ENCODE assay signal across 8 mouse cellular contexts in genomic region chr1:82291151-82291797, GRCm38 (mm10). TPM values are rescaled to one million over a fixed set of nuclear protein-coding genes. Genes with fewer than 3 reads are reported as not detected.
A peak's percentile ranks its signal among the peaks of the same experiment; 100 is the strongest.
DNase-seq lines count a peak whose midpoint lies in the region; ATAC-seq lines count a peak whose summit lies in the region.

Gene Irs1 (minus strand): TSS chr1:82291416.

- peak within 1 kb of the TSS; percentile 91 for H3K9ac ChIP-seq in hindbrain, embryonic 15.5 days

- no peaks in the 10 kb centered on the region for H3K9me3 ChIP-seq in hindbrain, embryonic 15.5 days

- 0 out of 2 replicates have a peak, but pooled peaks cover 4% of the 10 kb centered on the region for H3K36me3 ChIP-seq in hindbrain, embryonic 15.5 days

- ATAC-seq in common myeloid progenitor, adult 5-6 weeks (replicated peaks; ENCODE audit: low read depth, poor library complexity, severe bottlenecking) = peak; percentile 60
- peak; percentile 84 for ATAC-seq in hindbrain, embryonic 15.5 days (ENCODE audit: low FRiP score, low read depth)

- WGBS in hindbrain, embryonic 15.5 days = under 1% methylated on average over 58 of the region's 60 CpGs

- H3K4me3 ChIP-seq in hindbrain, embryonic 15.5 days = peak within 1 kb of the TSS; percentile 83

- peak within 1 kb of the TSS; percentile 99 for H3K27ac ChIP-seq in hindbrain, embryonic 15.5 days (replicated peaks)

- H3K27me3 ChIP-seq in hindbrain, embryonic 15.5 days = no peaks in the 10 kb centered on the region

- H3K4me2 ChIP-seq in hindbrain, embryonic 15.5 days = peak within 1 kb of the TSS; percentile 91

- DNase-seq in adrenal gland, adult (ENCODE audit: inconsistent age in 2 of 2, low spot score in 1 of 2) = peak; percentile 91 to 97
- peak; percentile 74 to 87 for DNase-seq in gastrocnemius, adult 8-10 months (ENCODE audit: low spot score in 2 of 2)
- DNase-seq in left cerebral cortex, adult 18-20 months (ENCODE audit: low spot score in 2 of 2) = peak; percentile 77 to 89
- peak; percentile 89 for DNase-seq in lung, postnatal 25 days (ENCODE audit: low spot score)
- DNase-seq in right cerebral cortex, adult 18-20 months = peak; percentile 91
- peak; percentile 75 to 84 for DNase-seq in urinary bladder, postnatal 36 days (ENCODE audit: low spot score in 2 of 2)

- H3K4me1 ChIP-seq in hindbrain, embryonic 15.5 days (replicated peaks) = peaks cover 52% of the 10 kb centered on the region

RNA-seq across cellular contexts. Expression of gene Irs1, which starts in this region (rescaled TPM):
- total RNA-seq in common myeloid progenitor, adult 5-6 weeks (2017) = not detected in 2 replicates
- total RNA-seq in gastrocnemius, adult 8-10 months (2022) = 10 to 100 TPM; 23.3 to 46.6 (median 44.6) TPM
- 9.0 and 9.5 TPM in 2 replicates for polyA plus RNA-seq in hindbrain, embryonic 15.5 days (2015; fragmentation: Nextera tagmentation; extraction: Ambion mirVana)
- 10 to 100 TPM; 15.3 to 17.2 TPM for total RNA-seq in left cerebral cortex, adult 18-20 months (2021)

Comparison
In these comparisons a context has a peak if more than half of its experiments do, and no peak if none do; other contexts are left out.
1. Peak in every context shown above with its lines: DNase-seq, ATAC-seq, H3K4me3 ChIP-seq and H3K27ac ChIP-seq.
2. RNA of gene Irs1 (total RNA-seq): 23.3 to 46.6 TPM in gastrocnemius, adult 8-10 months and 15.3 to 17.2 TPM in left cerebral cortex, adult 18-20 months; not detected in common myeloid progenitor, adult 5-6 weeks; every median in the first group is over 10 times any median in the second.
3. Peak in ATAC-seq in common myeloid progenitor, adult 5-6 weeks; RNA of the gene not detected or under 1 TPM.